Mouse (Mus musculus): Measurements from ENCODE around the gene Msi2. TPM values are rescaled to one million over a fixed set of nuclear protein-coding genes. Genes with fewer than 3 reads are reported as not detected.

The Msi2 gene
- polyA plus RNA-seq, 1 experiment from 2014 or later = 29.9 TPM

DNA sequence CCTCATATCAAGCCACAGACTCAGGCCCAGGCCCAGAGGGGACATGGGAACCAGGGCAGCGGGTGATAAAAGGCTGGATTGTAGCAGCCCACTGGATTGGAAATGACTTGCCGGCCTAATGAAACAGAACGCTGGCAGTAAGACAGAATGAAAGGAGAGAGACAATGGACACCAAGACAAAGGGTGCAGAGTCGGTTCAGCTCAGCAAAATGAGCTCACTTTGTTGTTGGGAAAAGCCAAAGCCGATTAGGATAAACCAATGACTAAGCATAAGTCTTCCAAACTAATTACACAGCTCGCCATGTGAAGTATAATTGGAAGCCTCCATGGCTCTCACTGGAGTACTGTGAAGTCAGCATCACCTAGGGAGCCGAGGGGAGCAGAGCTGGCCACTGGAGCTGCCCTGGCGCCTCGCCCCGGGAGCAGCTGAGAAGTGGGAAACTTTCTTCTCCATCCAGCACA lies 133.1 kb downstream of the Msi2 start:
- Histone ChIP-seq H3K27me3 (ENCODE audit: insufficient read depth, poor library complexity, severe bottlenecking) (no peaks in the 10 kb centered on the region), H3K9me3 (no peaks in the 10 kb centered on the region), H3K27ac (peak overlapping the region; percentile 92), H3K36me3 (peaks cover 32% of the 10 kb centered on the region), H3K4me3 (peak overlapping the region; percentile 47), H3K4me1 (replicated peaks) (peaks cover 99% of the 10 kb centered on the region)
- peak; percentile 79 for DNase-seq (ENCODE audit: low spot score)
- 9% methylated on average over 10 of the region's 10 CpGs for WGBS

- Histone ChIP-seq H3K9me3 (no peaks in the 10 kb centered on the region), H3K4me1 (replicated peaks) (peaks cover 99% of the 10 kb centered on the region), H3K4me3 (peak overlapping the region; percentile 47), H3K27ac (peak overlapping the region; percentile 92), H3K27me3 (ENCODE audit: insufficient read depth, poor library complexity, severe bottlenecking) (no peaks in the 10 kb centered on the region), H3K36me3 (peaks cover 31% of the 10 kb centered on the region)
- 12% methylated on average over 6 of the region's 6 CpGs for WGBS
- no peak for DNase-seq (ENCODE audit: low spot score)
These were observed 134.4 kb downstream of the Msi2 start for GRCm38 (mm10) chr11:88583866-88584265.

GRCm38 (mm10) chr11:88583259-88583833 lies 135.0 kb downstream of the Msi2 start:
- Histone ChIP-seq H3K36me3 (peaks cover 27% of the 10 kb centered on the region), H3K27ac (peak overlapping the region; percentile 92), H3K4me1 (replicated peaks) (peaks cover 99% of the 10 kb centered on the region), H3K4me3 (peak overlapping the region; percentile 47), H3K27me3 (ENCODE audit: insufficient read depth, poor library complexity, severe bottlenecking) (no peaks in the 10 kb centered on the region), H3K9me3 (no peaks in the 10 kb centered on the region)
- WGBS = 3% methylated on average over 8 of the region's 8 CpGs
- DNase-seq (ENCODE audit: low spot score) = peak; percentile 76

DNA sequence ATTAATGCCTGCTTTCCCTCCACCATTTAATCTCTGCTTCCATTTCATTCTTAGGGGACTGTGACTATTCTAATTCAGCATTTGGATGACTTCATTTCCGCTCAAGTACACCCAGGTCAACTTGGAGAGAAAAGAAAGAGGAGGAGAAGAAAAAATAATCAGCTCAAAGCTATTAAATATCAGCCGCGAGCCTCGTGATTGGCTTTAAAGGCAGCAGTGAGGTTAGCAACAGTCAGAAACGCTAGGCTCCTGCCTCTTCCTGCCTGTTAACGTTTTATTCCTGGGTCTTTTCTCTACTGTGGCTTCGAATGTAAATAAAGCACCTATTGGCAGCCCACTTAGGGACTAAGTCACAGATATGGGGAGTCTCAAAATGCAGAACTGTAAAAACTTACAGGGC lies 135.5 kb downstream of the Msi2 start:
- peak overlapping the region; percentile 47 for H3K4me3 ChIP-seq
- H3K36me3 ChIP-seq = peaks cover 27% of the 10 kb centered on the region
- H3K27ac ChIP-seq = peak overlapping the region; percentile 92
- DNase-seq (ENCODE audit: low spot score) = no peak
- H3K4me1 ChIP-seq (replicated peaks) = peaks cover 99% of the 10 kb centered on the region
- H3K27me3 ChIP-seq (ENCODE audit: insufficient read depth, poor library complexity, severe bottlenecking) = no peaks in the 10 kb centered on the region
- 8% methylated on average over 7 of the region's 7 CpGs for WGBS
- H3K9me3 ChIP-seq = no peaks in the 10 kb centered on the region

- DNase-seq (ENCODE audit: low spot score) = peak; percentile 58
- Histone ChIP-seq H3K27ac (peak overlapping the region; percentile 92), H3K27me3 (ENCODE audit: insufficient read depth, poor library complexity, severe bottlenecking) (no peaks in the 10 kb centered on the region), H3K4me1 (replicated peaks) (peaks cover 99% of the 10 kb centered on the region), H3K36me3 (peaks cover 28% of the 10 kb centered on the region), H3K9me3 (no peaks in the 10 kb centered on the region), H3K4me3 (peak overlapping the region; percentile 47)
- 18% methylated on average over 13 of the region's 13 CpGs for WGBS
These were observed 136.1 kb downstream of the Msi2 start for GRCm38 (mm10) chr11:88582021-88582707.

DNA sequence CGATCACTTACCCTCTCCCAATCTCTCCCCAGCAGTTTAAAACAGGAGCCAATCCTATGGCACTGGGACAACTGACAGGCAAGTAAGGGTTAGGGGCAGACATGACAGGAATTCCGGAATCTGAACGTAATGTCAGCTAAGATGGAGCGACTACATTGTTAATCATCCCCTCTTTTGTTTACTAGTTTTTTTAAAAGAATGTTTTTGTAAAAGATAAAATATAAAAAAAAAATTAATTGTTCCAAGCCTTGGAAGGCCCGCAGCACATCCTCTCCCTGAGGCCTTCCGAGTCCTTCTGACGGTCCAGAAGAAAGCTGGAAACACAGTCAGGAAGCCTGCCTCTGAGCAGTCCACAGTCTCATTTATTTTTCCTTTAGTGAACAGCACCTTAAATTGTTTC lies 136.9 kb downstream of the Msi2 start:
- H3K4me1 ChIP-seq (replicated peaks) = peaks cover 99% of the 10 kb centered on the region
- 73% methylated on average over 7 of the region's 7 CpGs for WGBS

DNA sequence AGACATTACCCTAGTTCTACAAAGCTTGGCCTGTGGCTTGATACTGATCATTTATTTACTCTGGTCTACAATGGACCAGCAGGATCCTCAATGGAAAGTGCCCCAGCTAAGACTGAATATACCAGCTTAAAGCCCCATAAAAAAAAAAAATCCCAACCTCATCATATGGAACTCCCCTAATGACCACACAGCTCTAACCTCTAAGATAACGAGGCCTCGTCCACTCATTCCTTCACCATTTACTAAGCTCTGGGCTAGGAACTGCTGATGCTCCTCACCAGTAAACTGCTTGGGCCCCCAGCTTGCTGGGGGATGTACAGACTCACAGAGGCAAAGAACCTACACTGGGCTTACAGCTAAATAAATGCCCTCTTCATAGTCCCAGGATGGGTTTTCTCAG lies 139.6 kb downstream of the Msi2 start:
- Histone ChIP-seq H3K27me3 (ENCODE audit: insufficient read depth, poor library complexity, severe bottlenecking) (no peaks in the 10 kb centered on the region), H3K4me1 (replicated peaks) (peaks cover 99% of the 10 kb centered on the region), H3K36me3 (peaks cover 29% of the 10 kb centered on the region), H3K9me3 (no peaks in the 10 kb centered on the region), H3K27ac (peak overlapping the region; percentile 75; the same call in 1 of the 2 replicates), H3K4me3 (no peak overlapping the region)
- no peak for DNase-seq (ENCODE audit: low spot score)
- 92% methylated on average over 2 of the region's 2 CpGs for WGBS

More for the DNA sequence above, 136.9 kb downstream of the Msi2 start:
- H3K4me3 ChIP-seq = no peak overlapping the region
- peak overlapping the region; percentile 92 for H3K27ac ChIP-seq
- H3K36me3 ChIP-seq = peaks cover 28% of the 10 kb centered on the region
- no peak for DNase-seq (ENCODE audit: low spot score)
- H3K27me3 ChIP-seq (ENCODE audit: insufficient read depth, poor library complexity, severe bottlenecking) = no peaks in the 10 kb centered on the region
- H3K9me3 ChIP-seq = no peaks in the 10 kb centered on the region

DNA sequence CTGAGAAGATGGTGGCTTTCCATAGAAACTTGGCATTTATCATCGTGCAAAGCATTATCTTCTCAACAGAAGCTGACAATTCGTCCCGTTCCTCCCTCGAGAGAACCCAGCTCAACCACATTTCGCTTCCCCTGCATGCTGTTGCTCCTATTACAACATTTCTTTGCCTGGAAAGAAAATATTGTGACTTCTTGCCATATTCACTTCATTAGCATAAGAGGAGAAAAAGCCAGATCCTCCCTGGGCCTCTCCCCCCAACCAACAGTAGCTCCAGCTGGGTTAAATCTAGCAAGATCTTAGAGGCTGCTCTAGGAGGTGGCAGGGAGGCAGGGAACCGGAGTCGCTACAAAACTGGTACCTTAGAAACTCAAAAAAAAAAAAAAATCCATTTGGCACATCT lies 141.2 kb downstream of the Msi2 start:
- no peaks in the 10 kb centered on the region for H3K27me3 ChIP-seq (ENCODE audit: insufficient read depth, poor library complexity, severe bottlenecking)
- peaks cover 98% of the 10 kb centered on the region for H3K4me1 ChIP-seq (replicated peaks)
- no peaks in the 10 kb centered on the region for H3K9me3 ChIP-seq
- peaks cover 41% of the 10 kb centered on the region for H3K36me3 ChIP-seq
- no peak overlapping the region for H3K4me3 ChIP-seq
- 76% methylated on average over 7 of the region's 7 CpGs for WGBS
- no peak for DNase-seq (ENCODE audit: low spot score)
- H3K27ac ChIP-seq = peak overlapping the region; percentile 74

DNA sequence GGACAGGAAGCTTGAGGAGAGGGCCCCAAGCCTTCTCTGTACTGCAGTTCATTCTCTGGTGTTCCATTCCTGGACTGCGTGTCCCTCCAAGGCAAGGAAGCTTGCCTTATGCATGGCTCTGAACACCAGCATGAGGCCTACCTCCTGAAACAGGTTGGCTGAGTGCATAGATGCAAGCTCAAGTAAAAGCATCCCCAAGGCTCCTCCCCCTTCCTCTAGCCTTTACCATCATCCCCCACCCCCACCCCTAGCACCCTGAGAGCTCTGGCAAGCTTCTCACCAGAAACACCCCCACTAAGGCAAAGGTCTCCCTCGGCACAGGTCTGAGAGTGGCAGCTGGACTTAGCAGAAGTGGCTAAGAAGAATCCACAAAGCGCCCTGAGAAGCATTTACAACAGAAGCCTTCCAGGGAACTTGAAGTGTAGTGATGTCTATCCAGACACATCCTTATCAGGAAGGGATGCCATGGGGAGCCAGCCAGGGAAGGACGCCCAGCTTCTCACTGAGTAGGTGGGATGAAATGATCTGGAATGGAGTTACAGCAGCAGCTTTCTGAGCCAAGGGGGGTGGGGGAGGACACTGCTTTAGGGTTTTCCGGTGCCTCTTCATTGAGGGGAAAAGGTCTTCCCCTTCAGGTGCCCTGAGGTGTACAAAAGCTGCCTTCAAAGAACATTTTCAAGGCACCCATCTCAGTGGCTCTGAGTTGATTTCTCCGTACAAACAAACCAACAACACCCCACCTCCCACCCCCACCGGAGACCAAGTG lies 141.9 kb downstream of the Msi2 start:
- H3K27ac ChIP-seq = peak overlapping the region; percentile 74
- no peak overlapping the region for H3K4me3 ChIP-seq
- H3K27me3 ChIP-seq (ENCODE audit: insufficient read depth, poor library complexity, severe bottlenecking) = no peaks in the 10 kb centered on the region
- WGBS = 61% methylated on average over 7 of the region's 7 CpGs
- H3K36me3 ChIP-seq = peaks cover 41% of the 10 kb centered on the region
- H3K4me1 ChIP-seq (replicated peaks) = peaks cover 97% of the 10 kb centered on the region
- DNase-seq (ENCODE audit: low spot score) = no peak
- no peaks in the 10 kb centered on the region for H3K9me3 ChIP-seq

GRCm38 (mm10) chr11:88574575-88575360 lies 143.5 kb downstream of the Msi2 start:
- H3K27ac ChIP-seq = peak overlapping the region; percentile 59; the same call in 1 of the 2 replicates
- DNase-seq (ENCODE audit: low spot score) = no peak
- peaks cover 95% of the 10 kb centered on the region for H3K4me1 ChIP-seq (replicated peaks)

DNA sequence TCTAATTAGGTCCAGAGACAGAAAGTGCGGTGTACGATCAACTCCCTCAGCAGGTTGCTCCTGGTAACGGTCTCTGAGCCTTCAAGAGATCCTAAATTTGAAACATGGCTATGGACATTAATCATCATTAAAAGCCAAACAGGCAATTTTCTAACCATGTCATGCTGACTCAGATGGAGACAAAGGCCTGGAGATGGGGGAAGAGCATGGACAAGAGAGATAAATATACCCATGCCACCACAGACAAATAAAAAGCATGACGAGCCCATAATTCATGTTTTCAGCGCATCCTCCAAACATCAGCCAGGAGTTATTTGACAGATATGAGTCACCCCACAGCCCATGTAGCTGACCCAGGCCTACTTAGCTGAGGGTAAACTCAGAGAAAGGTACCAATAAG lies 145.3 kb downstream of the Msi2 start:
- Histone ChIP-seq H3K9me3 (no peaks in the 10 kb centered on the region), H3K36me3 (peaks cover 27% of the 10 kb centered on the region; the same call in 1 of the 2 replicates), H3K27ac (no peak overlapping the region), H3K27me3 (ENCODE audit: insufficient read depth, poor library complexity, severe bottlenecking) (no peaks in the 10 kb centered on the region), H3K4me3 (no peak overlapping the region), H3K4me1 (replicated peaks) (peaks cover 95% of the 10 kb centered on the region)
- 86% methylated on average over 5 of the region's 5 CpGs for WGBS
- no peak for DNase-seq (ENCODE audit: low spot score)

More at GRCm38 (mm10) chr11:88574575-88575360, 143.5 kb downstream of the Msi2 start:
- WGBS = 79% methylated on average over 4 of the region's 4 CpGs
- H3K9me3 ChIP-seq = no peaks in the 10 kb centered on the region
- no peak overlapping the region for H3K4me3 ChIP-seq
- H3K27me3 ChIP-seq (ENCODE audit: insufficient read depth, poor library complexity, severe bottlenecking) = no peaks in the 10 kb centered on the region
- peaks cover 39% of the 10 kb centered on the region; the same call in 1 of the 2 replicates for H3K36me3 ChIP-seq

DNA sequence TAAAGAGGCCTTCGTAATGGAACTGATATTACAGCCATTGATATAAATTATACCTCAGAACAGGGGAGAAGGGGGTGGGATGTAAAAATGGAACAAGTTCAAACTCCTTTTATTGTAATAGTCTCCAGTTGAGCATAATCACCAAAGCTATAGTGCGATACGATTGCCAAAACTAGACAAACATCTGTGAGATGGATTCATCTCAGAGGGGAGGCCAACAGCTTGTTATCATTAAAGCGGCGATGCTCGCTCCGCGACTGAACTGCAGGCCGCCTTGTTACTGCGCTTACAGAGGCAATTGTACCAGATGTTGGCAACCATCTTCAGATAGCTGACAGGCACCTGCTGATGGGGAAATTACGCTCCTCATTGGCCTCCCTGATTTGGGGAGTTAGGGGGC lies 145.9 kb downstream of the Msi2 start:
- Histone ChIP-seq H3K27ac (no peak overlapping the region), H3K4me1 (replicated peaks) (peaks cover 95% of the 10 kb centered on the region), H3K9me3 (no peaks in the 10 kb centered on the region), H3K4me3 (no peak overlapping the region), H3K36me3 (peaks cover 27% of the 10 kb centered on the region; the same call in 1 of the 2 replicates), H3K27me3 (ENCODE audit: insufficient read depth, poor library complexity, severe bottlenecking) (no peaks in the 10 kb centered on the region)
- DNase-seq (ENCODE audit: low spot score) = no peak
- 80% methylated on average over 11 of the region's 11 CpGs for WGBS
